Mouse (Mus musculus): ENCODE measurements around the gene Gm10134. TPM values are rescaled to one million over a fixed set of nuclear protein-coding genes. Genes with fewer than 3 reads are reported as not detected.

The Gm10134 gene
- polyA plus RNA-seq, 2 experiments, result not detected

DNA sequence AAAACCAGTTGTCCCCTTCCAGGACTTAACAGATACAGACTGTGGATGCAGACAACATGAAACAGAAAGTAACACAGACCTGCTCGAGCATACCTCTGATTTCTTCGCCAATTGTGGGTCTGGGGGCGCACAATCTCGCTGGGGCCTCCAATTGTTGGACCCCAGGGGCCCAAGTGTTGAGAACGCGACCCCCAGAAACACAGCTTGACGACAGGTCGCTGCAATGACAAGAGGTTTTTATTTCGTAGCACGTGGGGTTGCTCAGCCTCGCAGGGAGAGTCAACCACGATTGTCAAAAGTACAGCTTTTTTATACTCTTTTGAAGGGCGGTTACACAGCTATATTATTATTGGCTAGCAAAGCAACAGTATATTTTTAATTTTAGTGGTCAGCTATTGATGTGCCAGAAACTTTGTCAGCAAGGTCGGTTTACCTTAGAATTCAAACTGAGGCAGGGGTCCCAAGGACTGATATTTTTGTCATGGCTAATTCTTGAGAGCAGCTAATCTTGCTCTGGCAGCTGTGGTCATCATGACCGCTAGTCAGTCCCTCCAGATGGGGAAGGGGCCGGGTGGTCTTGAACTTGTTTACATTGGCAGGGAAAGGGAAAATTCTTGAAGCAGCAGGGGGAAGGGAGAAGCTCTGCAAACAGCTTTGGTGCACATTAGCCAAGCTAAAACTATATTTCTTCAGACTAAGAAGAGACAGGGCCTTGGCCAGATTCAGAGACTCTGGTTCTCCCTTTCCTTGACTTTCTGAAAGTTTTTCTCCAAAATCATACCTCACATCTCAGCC is 9.9 kb upstream of the Gm10134 start:
- TF ChIP-seq CTCF (IDR thresholded peaks at IDR 0.05; ENCODE audit: low read depth) (no peak), EP300 (IDR thresholded peaks at IDR 0.05; ENCODE audit: low read depth) (no peak)
- Histone ChIP-seq H3K4me2 (ENCODE audit: low read depth) (no peak overlapping the region), H3K4me1 (replicated peaks; ENCODE audit: control insufficient read depth in 2 of 2, insufficient read depth in 2 of 2, low read length in 1 of 2) (no peaks in the 10 kb centered on the region), H3K9me3 (ENCODE audit: control insufficient read depth, low read length) (no peaks in the 10 kb centered on the region), H3K4me3 (ENCODE audit: insufficient read depth in 1 of 2, low read depth in 2 of 2, low read length in 2 of 2) (no peak overlapping the region), H3K9ac (replicated peaks) (no peak overlapping the region), H3K27me3 (ENCODE audit: control insufficient read depth, insufficient read depth, low read length) (no peaks in the 10 kb centered on the region), H3K36me3 (replicated peaks; ENCODE audit: control insufficient read depth, insufficient read depth, low read depth) (no peaks in the 10 kb centered on the region), H3K27ac (no peak overlapping the region)
- no peak for ATAC-seq (ENCODE audit: insufficient read depth)
- WGBS (ENCODE audit: insufficient replicate concordance), result 65% methylated on average over 16 of the region's 16 CpGs
- no peak for DNase-seq (ENCODE audit: low read depth in 3 of 3, low spot score in 3 of 3)

DNA sequence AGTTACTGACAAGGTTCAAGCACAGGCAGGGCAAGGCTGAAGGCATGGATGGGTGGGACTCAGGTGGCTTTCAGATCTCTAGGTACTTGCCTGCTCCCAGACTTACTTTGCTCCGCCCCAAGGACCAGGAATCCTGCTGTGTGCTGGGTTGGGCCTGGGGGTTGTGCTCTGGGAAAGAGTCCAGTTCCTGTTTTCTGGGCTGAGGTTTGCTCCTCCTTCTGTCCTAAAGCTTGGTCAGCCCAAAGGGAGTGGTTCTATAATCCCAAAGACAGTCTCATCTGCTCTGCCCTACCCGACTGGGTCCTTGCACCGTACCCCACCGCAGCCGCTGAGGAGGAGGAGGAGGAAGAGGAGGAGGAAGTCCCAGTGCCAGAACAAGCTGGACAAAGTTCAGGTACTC is 9.2 kb upstream of the Gm10134 start, which contains the start of gene Gbgt1:
Gbgt1 (plus strand) TSS at position 221 of the 400 bp plus-strand sequence.
- Histone ChIP-seq H3K9me3 (ENCODE audit: control insufficient read depth, low read length) (no peaks in the 10 kb centered on the region), H3K27me3 (ENCODE audit: control insufficient read depth, insufficient read depth, low read length) (no peaks in the 10 kb centered on the region), H3K36me3 (replicated peaks; ENCODE audit: control insufficient read depth, insufficient read depth, low read depth) (no peaks in the 10 kb centered on the region), H3K27ac (no peak within 1 kb of the TSS), H3K4me2 (ENCODE audit: low read depth) (no peak within 1 kb of the TSS), H3K4me1 (replicated peaks; ENCODE audit: control insufficient read depth in 2 of 2, insufficient read depth in 2 of 2, low read length in 1 of 2) (no peaks in the 10 kb centered on the region), H3K4me3 (ENCODE audit: insufficient read depth in 1 of 2, low read depth in 2 of 2, low read length in 2 of 2) (no peak within 1 kb of the TSS), H3K9ac (replicated peaks) (no peak within 1 kb of the TSS)
- ATAC-seq (ENCODE audit: insufficient read depth) (no peak), DNase-seq (ENCODE audit: low read depth in 3 of 3, low spot score in 3 of 3) (no peak)
- TF ChIP-seq CTCF (IDR thresholded peaks at IDR 0.05; ENCODE audit: low read depth), result no peak
- no peak for TF ChIP-seq EP300 (IDR thresholded peaks at IDR 0.05; ENCODE audit: low read depth)
- 61% methylated on average over 5 of the region's 5 CpGs for WGBS (ENCODE audit: insufficient replicate concordance)

DNA sequence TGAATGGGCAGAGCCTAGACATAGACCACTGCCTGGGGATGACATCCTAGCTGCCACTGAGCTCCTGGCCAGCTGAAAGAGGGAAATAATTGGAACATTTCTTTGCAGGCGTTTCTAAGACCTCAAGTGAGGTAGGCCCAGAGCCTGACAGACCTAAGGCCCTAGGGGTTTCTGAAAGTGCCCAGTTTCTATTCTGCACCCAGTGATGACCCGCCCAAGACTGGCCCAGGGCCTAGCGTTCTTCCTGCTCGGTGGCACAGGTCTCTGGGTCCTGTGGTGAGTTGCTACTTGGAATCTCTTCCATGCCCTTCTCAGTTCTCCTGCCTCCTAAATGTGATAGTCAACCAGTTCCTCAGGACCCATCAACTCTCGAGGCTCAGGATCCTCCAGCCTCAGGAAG is 8.3 kb upstream of the Gm10134 start:
- 53% methylated on average over 5 of the region's 5 CpGs for WGBS (ENCODE audit: insufficient replicate concordance)
- H3K9ac ChIP-seq (replicated peaks), result no peak overlapping the region
- DNase-seq (ENCODE audit: low read depth in 3 of 3, low spot score in 3 of 3) (no peak), ATAC-seq (ENCODE audit: insufficient read depth) (no peak)
- H3K27me3 ChIP-seq (ENCODE audit: control insufficient read depth, insufficient read depth, low read length), result no peaks in the 10 kb centered on the region
- H3K9me3 ChIP-seq (ENCODE audit: control insufficient read depth, low read length), result no peaks in the 10 kb centered on the region
- H3K4me1 ChIP-seq (replicated peaks; ENCODE audit: control insufficient read depth in 2 of 2, insufficient read depth in 2 of 2, low read length in 1 of 2), result no peaks in the 10 kb centered on the region
- no peaks in the 10 kb centered on the region for H3K36me3 ChIP-seq (replicated peaks; ENCODE audit: control insufficient read depth, insufficient read depth, low read depth)
- H3K4me2 ChIP-seq (ENCODE audit: low read depth), result no peak overlapping the region
- no peak overlapping the region for H3K4me3 ChIP-seq (ENCODE audit: insufficient read depth in 1 of 2, low read depth in 2 of 2, low read length in 2 of 2)
- H3K27ac ChIP-seq, result no peak overlapping the region
- TF ChIP-seq EP300 (IDR thresholded peaks at IDR 0.05; ENCODE audit: low read depth) (no peak), CTCF (IDR thresholded peaks at IDR 0.05; ENCODE audit: low read depth) (no peak)

DNA sequence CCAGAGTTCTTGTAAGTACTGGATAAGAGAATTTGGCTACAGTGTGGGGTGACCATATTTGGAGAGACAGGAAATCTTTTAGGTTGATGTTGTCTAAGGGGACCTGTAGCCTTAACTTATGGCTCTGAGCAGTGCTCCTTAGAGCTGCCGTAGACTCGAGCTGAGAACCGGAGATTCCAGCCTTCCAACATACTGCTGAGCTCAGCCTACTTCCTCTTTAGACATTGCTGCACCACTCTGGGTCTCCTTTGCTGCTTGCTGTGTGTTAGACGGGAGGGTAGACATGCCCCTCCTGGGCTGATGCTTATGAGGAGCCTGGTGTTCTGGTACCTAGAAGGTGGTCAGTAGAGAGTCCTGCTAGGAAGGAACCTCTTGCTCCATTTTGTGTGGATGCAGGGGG is 7.5 kb upstream of the Gm10134 start:
- H3K9me3 ChIP-seq (ENCODE audit: control insufficient read depth, low read length), result no peaks in the 10 kb centered on the region

DNA sequence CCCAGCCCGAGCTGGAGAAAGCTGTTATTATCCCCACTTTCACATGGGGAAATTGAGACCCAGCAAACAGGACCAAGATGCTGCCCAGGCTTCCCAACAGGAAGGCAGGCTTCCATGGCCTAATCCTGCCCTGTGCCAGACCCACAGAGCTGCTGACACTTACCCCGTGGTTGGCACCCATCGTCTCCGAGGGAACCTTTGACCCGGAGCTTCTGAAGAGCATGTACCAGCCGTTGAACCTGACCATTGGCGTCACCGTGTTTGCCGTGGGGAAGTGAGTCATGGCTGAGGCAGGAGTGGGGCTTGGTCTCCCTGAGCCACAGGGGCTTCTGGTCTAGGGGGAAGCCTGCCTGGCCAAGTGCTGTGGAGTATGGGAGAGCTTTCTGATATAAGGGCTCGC is 2.9 kb upstream of the Gm10134 start:
- TF ChIP-seq EP300 (IDR thresholded peaks at IDR 0.05; ENCODE audit: low read depth) (no peak), CTCF (IDR thresholded peaks at IDR 0.05; ENCODE audit: low read depth) (no peak)
- Histone ChIP-seq H3K4me1 (replicated peaks; ENCODE audit: control insufficient read depth in 2 of 2, insufficient read depth in 2 of 2, low read length in 1 of 2) (no peaks in the 10 kb centered on the region), H3K27me3 (ENCODE audit: control insufficient read depth, insufficient read depth, low read length) (no peaks in the 10 kb centered on the region), H3K9me3 (ENCODE audit: control insufficient read depth, low read length) (no peaks in the 10 kb centered on the region), H3K4me3 (ENCODE audit: insufficient read depth in 1 of 2, low read depth in 2 of 2, low read length in 2 of 2) (no peak overlapping the region), H3K27ac (no peak overlapping the region), H3K4me2 (ENCODE audit: low read depth) (no peak overlapping the region), H3K9ac (replicated peaks) (no peak overlapping the region), H3K36me3 (replicated peaks; ENCODE audit: control insufficient read depth, insufficient read depth, low read depth) (no peaks in the 10 kb centered on the region)
- ATAC-seq (ENCODE audit: insufficient read depth) (no peak), DNase-seq (ENCODE audit: low read depth in 3 of 3, low spot score in 3 of 3) (no peak)
- 60% methylated on average over 10 of the region's 10 CpGs for WGBS (ENCODE audit: insufficient replicate concordance)

More for the DNA sequence above, 7.5 kb upstream of the Gm10134 start:
- TF ChIP-seq EP300 (IDR thresholded peaks at IDR 0.05; ENCODE audit: low read depth) (no peak), CTCF (IDR thresholded peaks at IDR 0.05; ENCODE audit: low read depth) (no peak)
- no peaks in the 10 kb centered on the region for H3K4me1 ChIP-seq (replicated peaks; ENCODE audit: control insufficient read depth in 2 of 2, insufficient read depth in 2 of 2, low read length in 1 of 2)
- no peak overlapping the region for H3K9ac ChIP-seq (replicated peaks)
- DNase-seq (ENCODE audit: low read depth in 3 of 3, low spot score in 3 of 3) (no peak), ATAC-seq (ENCODE audit: insufficient read depth) (no peak)
- WGBS (ENCODE audit: insufficient replicate concordance), result 46% methylated on average over 4 of the region's 4 CpGs
- no peak overlapping the region for H3K27ac ChIP-seq
- no peaks in the 10 kb centered on the region for H3K36me3 ChIP-seq (replicated peaks; ENCODE audit: control insufficient read depth, insufficient read depth, low read depth)
- H3K4me3 ChIP-seq (ENCODE audit: insufficient read depth in 1 of 2, low read depth in 2 of 2, low read length in 2 of 2), result no peak overlapping the region
- no peak overlapping the region for H3K4me2 ChIP-seq (ENCODE audit: low read depth)
- no peaks in the 10 kb centered on the region for H3K27me3 ChIP-seq (ENCODE audit: control insufficient read depth, insufficient read depth, low read length)
